Mouse (Mus musculus): ENCODE results near the gene Gm7361. TPM values are rescaled to one million over a fixed set of nuclear protein-coding genes. Genes with fewer than 3 reads are reported as not detected.
A peak's percentile ranks its signal among the peaks of the same experiment; 100 is the strongest.
"Not testable (repeated sequence)": the region's sequence is repeated elsewhere in the genome, so short reads cannot be mapped to it uniquely, and the experiment has no call there.

Gene Gm7361
- polyA plus RNA-seq (2012; ENCODE audit: insufficient read depth, insufficient read length, missing spikeins): not detected in 2 replicates

- H3K27ac ChIP-seq (ENCODE audit: insufficient read depth, low read depth, low read length); H3K4me3 ChIP-seq (ENCODE audit: insufficient read depth, low read length); H3K4me1 ChIP-seq (ENCODE audit: control insufficient read depth, insufficient read depth, low read length): not testable (repeated sequence)
These were observed at the start of gene Gm7361 for GRCm38 (mm10) chr5:26257391-26257790. Gm7361 (plus strand) TSS chr5:26257691.

- TF ChIP-seq CTCF (IDR thresholded peaks at IDR 0.05; ENCODE audit: low read depth, low read length) (no peak), POLR2A (IDR thresholded peaks at IDR 0.05; ENCODE audit: borderline replicate concordance, low read depth, low read length) (no peak)
- H3K4me1 ChIP-seq (ENCODE audit: control insufficient read depth, insufficient read depth, low read length): no peaks in the 10 kb centered on the region
- no peak overlapping the region for H3K4me3 ChIP-seq (ENCODE audit: insufficient read depth, low read length)
- no peak overlapping the region for H3K27ac ChIP-seq (ENCODE audit: insufficient read depth, low read depth, low read length)
These were observed 46.5 kb upstream of the Gm7361 start for GRCm38 (mm10) chr5:26211030-26211429.

DNA sequence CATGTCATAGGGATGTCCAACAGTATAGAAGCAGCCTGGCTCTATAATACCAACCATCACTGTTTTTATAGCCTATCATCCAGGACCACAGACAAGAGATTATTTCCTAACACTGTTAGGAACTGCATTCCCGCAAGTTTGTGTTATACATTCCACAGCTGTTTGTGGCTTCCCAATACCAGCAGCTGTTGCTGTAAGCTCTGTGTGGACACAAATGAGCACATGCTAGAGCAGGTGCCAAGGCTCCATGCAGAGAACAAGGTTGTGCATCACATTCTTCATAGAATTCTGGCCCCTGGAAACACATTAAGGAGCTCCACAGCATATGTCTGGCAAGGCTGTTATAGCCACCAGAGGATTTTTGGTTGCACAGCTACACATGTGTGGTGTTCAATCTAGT lies 35.4 kb upstream of the Gm7361 start:
- TF ChIP-seq CTCF (IDR thresholded peaks at IDR 0.05; ENCODE audit: low read depth, low read length): no peak
- no peak overlapping the region for H3K27ac ChIP-seq (ENCODE audit: insufficient read depth, low read depth, low read length)
- no peaks in the 10 kb centered on the region for H3K4me1 ChIP-seq (ENCODE audit: control insufficient read depth, insufficient read depth, low read length)
- no peak overlapping the region for H3K4me3 ChIP-seq (ENCODE audit: insufficient read depth, low read length)

DNA sequence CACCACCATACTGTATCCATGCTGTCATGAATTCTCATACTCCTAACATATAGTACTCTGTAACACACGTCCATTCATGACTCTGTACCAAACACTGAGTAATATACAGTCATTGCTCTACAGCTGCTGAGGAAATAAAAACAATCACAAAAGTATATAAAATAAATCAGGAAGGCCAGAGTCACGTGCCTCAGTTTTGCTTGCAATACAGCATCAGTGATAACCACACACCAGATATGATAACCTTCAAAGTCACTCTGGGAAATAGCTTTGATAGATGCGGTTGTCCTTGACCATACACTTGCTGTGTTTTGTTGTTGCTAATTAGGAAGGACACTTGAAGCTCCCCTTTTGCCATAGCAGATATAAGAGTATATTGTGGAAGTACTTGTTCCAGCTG lies 9.2 kb downstream of the Gm7361 start:
- not testable (repeated sequence) for H3K4me3 ChIP-seq (ENCODE audit: insufficient read depth, low read length); H3K4me1 ChIP-seq (ENCODE audit: control insufficient read depth, insufficient read depth, low read length); H3K27ac ChIP-seq (ENCODE audit: insufficient read depth, low read depth, low read length)

GRCm38 (mm10) chr5:26280361-26280760 lies 22.9 kb downstream of the Gm7361 start:
- Histone ChIP-seq H3K27ac (ENCODE audit: insufficient read depth, low read depth, low read length) (no peak overlapping the region), H3K4me1 (ENCODE audit: control insufficient read depth, insufficient read depth, low read length) (no peaks in the 10 kb centered on the region), H3K4me3 (ENCODE audit: insufficient read depth, low read length) (no peak overlapping the region)
- no peak for TF ChIP-seq POLR2A (IDR thresholded peaks at IDR 0.05; ENCODE audit: borderline replicate concordance, low read depth, low read length)
- no peak for TF ChIP-seq CTCF (IDR thresholded peaks at IDR 0.05; ENCODE audit: low read depth, low read length)

DNA sequence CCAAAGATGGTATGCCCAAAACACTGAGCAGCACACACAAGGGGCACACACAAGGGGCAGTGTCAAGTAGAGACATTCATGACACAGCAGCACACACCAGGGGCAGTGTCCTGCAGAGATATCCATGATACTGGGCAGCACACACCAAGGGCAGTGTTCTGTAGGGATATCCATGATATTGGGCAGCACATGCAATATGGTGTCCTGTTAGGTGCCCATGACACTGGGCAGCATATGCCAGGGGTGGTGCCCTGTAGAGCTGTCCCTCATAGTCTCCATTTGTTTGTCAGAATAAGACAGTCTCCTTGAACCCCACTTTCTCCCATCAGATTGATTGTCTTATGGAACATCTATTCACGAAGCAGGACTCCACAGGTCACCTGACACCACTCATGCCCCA lies 24.2 kb downstream of the Gm7361 start:
- Histone ChIP-seq H3K27ac (ENCODE audit: insufficient read depth, low read depth, low read length) (no peak overlapping the region), H3K4me3 (ENCODE audit: insufficient read depth, low read length) (no peak overlapping the region), H3K4me1 (ENCODE audit: control insufficient read depth, insufficient read depth, low read length) (no peaks in the 10 kb centered on the region)
- TF ChIP-seq POLR2A (IDR thresholded peaks at IDR 0.05; ENCODE audit: borderline replicate concordance, low read depth, low read length): no peak
- no peak for TF ChIP-seq CTCF (IDR thresholded peaks at IDR 0.05; ENCODE audit: low read depth, low read length)

DNA sequence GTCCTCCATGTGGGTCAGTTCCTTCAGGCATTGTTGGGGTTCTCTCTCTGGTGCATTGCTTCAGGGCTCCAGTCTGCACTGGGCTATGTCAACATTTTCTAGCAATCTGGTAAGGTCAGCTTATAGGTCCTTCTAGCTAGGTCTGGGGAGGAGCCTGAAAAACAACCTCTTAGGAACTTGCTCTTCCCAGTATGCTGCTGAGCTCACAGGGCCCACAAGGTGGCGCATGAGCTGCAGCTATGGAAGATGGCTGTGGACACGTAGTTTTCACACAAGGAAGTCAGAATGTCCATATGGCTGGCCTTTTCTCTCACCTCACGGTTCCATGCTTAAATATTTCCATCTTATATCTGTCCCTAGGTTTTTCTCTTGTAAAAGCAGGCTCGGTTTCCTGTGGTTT lies 24.8 kb downstream of the Gm7361 start:
- Histone ChIP-seq H3K4me3 (ENCODE audit: insufficient read depth, low read length) (no peak overlapping the region), H3K27ac (ENCODE audit: insufficient read depth, low read depth, low read length) (no peak overlapping the region), H3K4me1 (ENCODE audit: control insufficient read depth, insufficient read depth, low read length) (no peaks in the 10 kb centered on the region)
- TF ChIP-seq POLR2A (IDR thresholded peaks at IDR 0.05; ENCODE audit: borderline replicate concordance, low read depth, low read length) (no peak), CTCF (IDR thresholded peaks at IDR 0.05; ENCODE audit: low read depth, low read length) (peak; percentile 73)

- no peaks in the 10 kb centered on the region for H3K4me1 ChIP-seq (ENCODE audit: control insufficient read depth, insufficient read depth, low read length)
- TF ChIP-seq POLR2A (IDR thresholded peaks at IDR 0.05; ENCODE audit: borderline replicate concordance, low read depth, low read length): no peak
- TF ChIP-seq CTCF (IDR thresholded peaks at IDR 0.05; ENCODE audit: low read depth, low read length): no peak
- H3K27ac ChIP-seq (ENCODE audit: insufficient read depth, low read depth, low read length): no peak overlapping the region
- no peak overlapping the region for H3K4me3 ChIP-seq (ENCODE audit: insufficient read depth, low read length)
These were observed 25.9 kb downstream of the Gm7361 start for GRCm38 (mm10) chr5:26283399-26283798.

DNA sequence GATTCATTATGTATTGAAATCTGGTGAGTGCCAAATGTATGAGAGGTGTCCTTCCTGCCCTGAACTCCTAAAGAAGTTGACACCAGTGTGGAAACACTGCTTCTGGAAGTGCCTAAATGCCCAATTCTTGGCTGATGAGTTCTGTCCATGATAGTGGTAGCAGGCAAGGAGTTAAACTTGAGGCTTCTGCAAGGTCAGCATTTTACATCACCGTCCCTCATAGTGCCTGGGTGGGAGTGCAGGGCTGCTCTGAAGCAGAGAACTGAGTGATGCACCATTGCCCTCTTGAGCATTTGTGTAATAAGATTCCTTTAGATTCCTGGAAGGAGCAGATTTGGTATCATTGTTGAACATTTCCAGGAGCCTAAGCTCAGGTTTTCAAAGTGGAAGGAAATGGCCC lies 34.1 kb downstream of the Gm7361 start:
- H3K4me1 ChIP-seq (ENCODE audit: control insufficient read depth, insufficient read depth, low read length): no peaks in the 10 kb centered on the region
- TF ChIP-seq CTCF (IDR thresholded peaks at IDR 0.05; ENCODE audit: low read depth, low read length) (no peak), POLR2A (IDR thresholded peaks at IDR 0.05; ENCODE audit: borderline replicate concordance, low read depth, low read length) (no peak)
- H3K27ac ChIP-seq (ENCODE audit: insufficient read depth, low read depth, low read length): no peak overlapping the region
- no peak overlapping the region for H3K4me3 ChIP-seq (ENCODE audit: insufficient read depth, low read length)

GRCm38 (mm10) chr5:26293258-26293657 lies 35.8 kb downstream of the Gm7361 start:
- TF ChIP-seq POLR2A (IDR thresholded peaks at IDR 0.05; ENCODE audit: borderline replicate concordance, low read depth, low read length): no peak
- TF ChIP-seq CTCF (IDR thresholded peaks at IDR 0.05; ENCODE audit: low read depth, low read length): no peak
- Histone ChIP-seq H3K4me1 (ENCODE audit: control insufficient read depth, insufficient read depth, low read length) (no peaks in the 10 kb centered on the region), H3K4me3 (ENCODE audit: insufficient read depth, low read length) (no peak overlapping the region), H3K27ac (ENCODE audit: insufficient read depth, low read depth, low read length) (no peak overlapping the region)

Other genes with a start within 250 kb of the Gm7361 start
- gene Gm5862, start 234.8 kb upstream of the Gm7361 start, polyA plus RNA-seq (2012; ENCODE audit: insufficient read depth, insufficient read length, missing spikeins): not detected in 2 replicates
- not detected in 2 replicates for gene Speer4a, start 218.1 kb upstream of the Gm7361 start, polyA plus RNA-seq (2012; ENCODE audit: insufficient read depth, insufficient read length, missing spikeins)
- not detected in 2 replicates for gene Gm7347, start 199.1 kb upstream of the Gm7361 start, polyA plus RNA-seq (2012; ENCODE audit: insufficient read depth, insufficient read length, missing spikeins)
- gene Gm10471, start 168.4 kb upstream of the Gm7361 start, polyA plus RNA-seq (2012; ENCODE audit: insufficient read depth, insufficient read length, missing spikeins): not detected in 2 replicates
- not detected in 2 replicates for gene 5031410I06Rik, start 152.3 kb upstream of the Gm7361 start, polyA plus RNA-seq (2012; ENCODE audit: insufficient read depth, insufficient read length, missing spikeins)
- not detected in 2 replicates for gene Gm10220, start 136.3 kb upstream of the Gm7361 start, polyA plus RNA-seq (2012; ENCODE audit: insufficient read depth, insufficient read length, missing spikeins)

All from bone marrow macrophage, adult 2 months (primary cell).